Mouse (Mus musculus) C2C12 (cell line): ENCODE data around the gene Csrp2.

Source experiments
- CTCF ChIP-seq: IDR thresholded peaks from one replicate; pipeline ENCODE4 v1.5.1; 2011; ENCODE audit not compliant: control insufficient read depth, insufficient read depth, insufficient read length
- MAX ChIP-seq: IDR thresholded peaks from one replicate; pipeline ENCODE4 v1.6.1; 2011; ENCODE audit warnings: mild to moderate bottlenecking, control low read depth

GRCm38 (mm10) chr10:110951748-110952147, 32.2 kb downstream of the Csrp2 start:
- TF ChIP-seq CTCF (no peak), MAX (no peak)
